Mouse (Mus musculus) Patski (cell line): ENCODE data around the gene Matn4. TPM values are rescaled to one million over a fixed set of nuclear protein-coding genes. Genes with fewer than 3 reads are reported as not detected.

Experiments used
- ATAC-seq: fragments of 100-300 bp; one replicate; pipeline ENCODE4 v1.8.0; 2021
- CTCF ChIA-PET: fragments of 350-600 bp; sonication (Branson Sonifier 250); formaldehyde crosslinking; loops from one replicate; lab custom pipeline; 2022; ENCODE audit warnings: inconsistent platforms; lab: Charles Lee
- POLR2A ChIA-PET: fragments of 350-600 bp; sonication (Branson Sonifier 250); formaldehyde crosslinking; loops from one replicate; lab custom pipeline; 2022; ENCODE audit warnings: antibody characterized with exemption, inconsistent platforms; lab: Charles Lee
- DNase-seq: peaks from one replicate; pipeline ENCODE4 v3.0.0-alpha.2; 2011; ENCODE audit warnings: low read depth, low spot score
- H3K27me3 ChIP-seq: fragments of 371-371 bp; one replicate; pipeline ENCODE4 v1.5.1; 2021
- CTCF ChIP-seq: fragments of 100-300 bp; IDR thresholded peaks from one replicate; pipeline ENCODE4 v1.5.1; 2021
- in situ Hi-C: fragments of 300-500 bp; cut with MboI; formaldehyde crosslinking; loops from 3 replicates; pipeline ENCODE4 v1.11.1; 2018; ENCODE audit warnings: low pct_unique_long_range_greater_than_20kb, mixed read lengths
- polyA plus RNA-seq: library from polyadenylated mRNA; unstranded; gene quantifications from one replicate; pipeline ENCODE4 v1.2.3, GENCODE M21; 2021

Matn4 gene
- polyA plus RNA-seq, 1 experiment from 2014 or later: 0.10 TPM

DNA sequence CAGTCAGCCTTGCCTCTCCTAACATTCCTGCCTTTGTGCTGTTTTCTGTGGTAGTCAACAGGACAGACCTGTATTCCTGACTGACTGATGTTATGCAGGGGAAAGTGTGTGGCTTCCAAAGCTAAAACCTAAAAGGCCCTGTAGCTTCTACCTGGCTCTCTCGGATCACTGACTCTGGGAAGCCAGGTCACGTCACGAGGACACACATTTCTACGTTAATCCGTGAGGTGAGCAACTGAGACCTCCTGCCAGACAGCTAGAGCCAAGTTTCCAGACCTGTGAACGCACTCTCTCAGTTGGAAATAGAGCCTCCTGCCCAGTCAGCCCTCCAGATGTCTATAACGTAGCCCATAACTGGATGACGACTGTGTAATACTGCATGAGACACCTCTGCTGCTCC lies 17.0 kb upstream of the Matn4 start:
- ChIA-PET POLR2A (interaction anchor here (1.2 to 1.4 kb wide), 4 partner anchors 17 to 39 kb away, joined by 3 to 11 read pairs (median 4); partner anchors contain the start of genes Sdc4 and Sys1), CTCF (interaction anchor here (1.0 to 1.9 kb wide), 4 partner anchors 17 to 39 kb away, joined by 3 to 7 read pairs (median 4); partner anchors contain the start of genes Gm20458 and Sys1)
- in situ Hi-C loops: no loop called here
- H3K27me3 ChIP-seq: no peaks in the 10 kb centered on the region
- DNase-seq: no peak
- TF ChIP-seq CTCF: no peak
- ATAC-seq: peak; percentile 48

DNA sequence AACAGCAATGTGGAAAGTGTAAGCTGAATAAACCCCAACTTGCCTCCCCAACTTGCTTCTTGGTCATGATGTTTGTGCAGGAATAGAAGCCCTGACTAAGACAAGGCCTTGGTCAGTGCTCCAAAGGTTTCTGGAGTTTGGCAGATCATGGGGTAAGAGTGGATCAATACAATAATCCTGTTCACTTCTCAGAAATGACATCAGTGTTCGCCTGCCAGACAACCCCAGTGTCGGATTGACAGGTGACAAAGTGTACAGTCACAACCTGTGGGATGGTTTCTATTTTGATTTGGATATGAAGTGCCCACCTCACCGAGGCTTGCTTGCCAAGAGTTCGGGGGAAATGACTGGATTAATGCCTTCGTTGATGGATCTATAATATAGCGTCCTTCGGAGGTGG lies 16.3 kb upstream of the Matn4 start:
- ChIA-PET POLR2A (interaction anchor here (1.1 to 1.3 kb wide), 3 partner anchors 18 to 22 kb away, joined by 3 to 5 read pairs (median 4); partner anchors contain the start of gene Sdc4), CTCF (interaction anchor here (1.2 kb wide), 1 partner anchor 40 kb away, joined by 3 read pairs; the partner anchor contains the start of gene Gm20458)
- no peaks in the 10 kb centered on the region for H3K27me3 ChIP-seq
- TF ChIP-seq CTCF: no peak
- ATAC-seq (no peak), DNase-seq (no peak)
- in situ Hi-C loops: no loop called here

DNA sequence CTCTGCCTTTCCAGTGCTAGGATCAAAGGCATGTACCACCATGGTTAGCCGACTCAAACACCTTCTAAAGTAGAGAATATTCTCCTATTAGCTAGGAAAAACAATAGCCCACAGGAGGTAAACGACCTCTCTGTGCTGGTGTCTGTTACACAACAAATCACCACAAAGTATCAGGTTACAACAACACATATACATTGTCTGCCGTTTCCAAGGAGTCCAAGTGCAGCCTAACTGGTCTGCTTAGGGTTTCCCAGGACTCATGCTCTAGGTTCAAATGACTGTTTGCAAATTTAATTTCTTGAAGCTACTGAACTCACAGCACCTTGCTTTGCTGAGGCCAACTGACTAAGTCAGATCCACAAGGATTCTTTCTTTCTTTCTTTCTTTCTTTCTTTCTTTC lies 14.5 kb upstream of the Matn4 start:
- in situ Hi-C loops: loop anchor here (5.0 kb wide), 2 partner anchors 38 to 98 kb away; partner anchors contain the start of gene Sys1
- no peak for TF ChIP-seq CTCF
- no peaks in the 10 kb centered on the region for H3K27me3 ChIP-seq
- ATAC-seq (peak; percentile 6), DNase-seq (no peak)
- CTCF ChIA-PET: interaction anchor here (1.1 to 2.1 kb wide), 3 partner anchors 37 to 111 kb away, joined by 3 to 6 read pairs (median 5); partner anchors contain the start of genes Gm20458 and Sys1
- POLR2A ChIA-PET: interaction anchor here (0.6 to 1.6 kb wide), 6 partner anchors 19 to 121 kb away, joined by 3 to 7 read pairs (median 3); partner anchors contain the start of genes Pigt and Sys1

DNA sequence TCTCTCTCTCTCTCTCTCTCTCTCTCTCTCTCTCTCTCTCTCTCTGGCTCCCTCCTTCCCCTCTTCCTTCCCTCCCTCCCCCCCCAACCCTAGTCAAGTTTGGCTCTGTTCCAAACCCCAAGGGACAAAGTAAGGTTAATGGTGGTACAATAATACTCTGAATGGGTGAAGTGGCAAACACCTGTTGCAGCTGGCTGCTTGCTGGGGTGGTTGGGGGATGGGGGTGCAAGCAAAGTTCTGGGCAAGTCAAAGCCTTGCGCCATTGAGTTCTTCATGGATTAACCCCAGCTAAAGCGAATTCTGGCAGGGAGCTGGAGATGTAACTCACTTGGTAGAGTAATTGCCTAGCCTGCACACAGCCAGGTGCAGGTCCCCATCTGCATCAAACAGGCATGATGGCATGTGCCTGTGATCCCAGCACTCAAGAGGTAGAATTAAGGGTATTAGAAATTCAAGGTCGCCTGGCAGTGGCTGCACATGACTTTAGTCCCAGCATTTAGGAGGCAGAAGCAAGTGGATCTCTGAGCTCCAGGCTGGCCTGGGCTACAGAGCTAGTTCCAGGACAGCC lies 13.4 kb upstream of the Matn4 start:
- POLR2A ChIA-PET: interaction anchor here (0.6 to 1.6 kb wide), 6 partner anchors 21 to 122 kb away, joined by 3 to 7 read pairs (median 3); partner anchors contain the start of gene Sys1
- TF ChIP-seq CTCF: no peak
- no peaks in the 10 kb centered on the region for H3K27me3 ChIP-seq
- ATAC-seq: no peak
- CTCF ChIA-PET: interaction anchor here (0.8 to 3.9 kb wide), 10 partner anchors 15 to 112 kb away, joined by 3 to 18 read pairs (median 4); partner anchors contain the start of genes Gm20458, Pigt and Sys1
- in situ Hi-C loops: loop anchor here (5.0 kb wide), 2 partner anchors 39 to 99 kb away; partner anchors contain the start of gene Sys1
- DNase-seq: no peak

DNA sequence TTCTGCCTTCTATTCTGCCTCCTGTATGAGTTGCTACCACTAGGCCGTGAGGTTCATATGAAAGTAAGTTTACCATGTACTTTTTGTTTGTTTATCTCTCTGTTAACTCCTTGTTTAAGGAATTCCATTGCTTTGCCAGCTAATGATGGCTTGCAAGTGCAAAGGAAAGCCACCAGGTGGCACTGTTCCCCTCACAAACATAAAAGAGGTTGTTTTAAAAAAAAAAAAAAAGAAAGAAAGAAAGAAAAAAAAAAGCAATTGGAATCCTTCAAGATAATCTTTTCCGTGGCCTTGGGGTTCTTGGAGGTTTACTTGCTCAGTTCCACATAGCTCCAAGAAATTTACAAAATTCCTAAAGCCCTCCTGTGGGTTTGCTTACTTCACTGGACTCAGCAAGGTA lies 12.2 kb upstream of the Matn4 start:
- CTCF ChIA-PET: interaction anchor here (0.8 to 3.9 kb wide), 10 partner anchors 16 to 114 kb away, joined by 3 to 18 read pairs (median 4); partner anchors contain the start of genes Gm20458, Pigt and Sys1
- TF ChIP-seq CTCF: peak; percentile 40
- DNase-seq: no peak
- POLR2A ChIA-PET: interaction anchor here (0.9 to 1.4 kb wide), 2 partner anchors 23 to 38 kb away, joined by 3 to 5 read pairs; partner anchors contain the start of gene Sys1
- in situ Hi-C loops: loop anchor here (5.0 kb wide), 2 partner anchors 40 to 100 kb away; partner anchors contain the start of gene Sys1
- H3K27me3 ChIP-seq: no peaks in the 10 kb centered on the region
- no peak for ATAC-seq

DNA sequence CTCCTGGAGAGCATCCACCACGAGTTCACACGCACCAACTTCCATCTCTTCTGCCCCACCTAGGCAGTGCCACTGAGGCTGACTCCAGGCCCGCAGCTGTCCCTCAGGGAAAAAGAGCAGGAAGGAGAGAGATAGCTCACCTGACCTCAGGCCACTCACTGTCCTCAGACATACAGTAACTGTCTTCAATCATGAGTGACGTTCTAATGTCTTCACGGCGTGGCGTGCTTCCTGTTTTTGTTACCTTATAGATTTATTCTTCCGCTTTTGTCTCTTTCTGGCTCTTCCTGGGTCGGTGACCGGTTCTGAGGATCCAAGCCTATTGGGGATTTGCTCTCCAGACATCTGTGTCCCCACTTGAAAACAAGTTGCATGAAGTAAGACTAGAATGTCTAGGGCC lies 9.6 kb upstream of the Matn4 start:
- CTCF ChIA-PET: interaction anchor here (0.8 kb wide), 1 partner anchor 25 kb away, joined by 3 read pairs; the partner anchor contains the start of gene Slpi
- H3K27me3 ChIP-seq: no peaks in the 10 kb centered on the region
- POLR2A ChIA-PET: no interaction called here
- DNase-seq: no peak
- no peak for TF ChIP-seq CTCF
- in situ Hi-C loops: no loop called here
- ATAC-seq: no peak

DNA sequence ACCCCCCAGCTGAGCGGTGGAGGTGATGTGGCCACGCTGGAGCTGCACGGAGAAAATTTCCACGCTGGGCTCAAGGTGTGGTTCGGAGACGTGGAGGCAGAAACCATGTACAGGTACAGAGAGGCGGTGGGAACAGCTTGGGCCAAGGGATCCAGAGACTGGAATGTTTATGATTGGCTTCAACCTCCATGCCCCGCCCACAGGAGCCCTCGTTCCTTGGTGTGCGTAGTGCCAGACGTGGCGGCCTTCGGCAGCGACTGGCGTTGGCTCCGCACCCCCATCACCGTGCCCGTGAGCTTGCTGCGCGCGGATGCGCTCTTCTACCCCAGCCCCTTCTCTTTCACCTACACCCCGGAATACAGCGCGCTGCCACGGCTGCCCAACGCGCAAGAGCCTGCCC lies 9.2 kb upstream of the Matn4 start:
- no peak for TF ChIP-seq CTCF
- no peaks in the 10 kb centered on the region for H3K27me3 ChIP-seq
- no peak for ATAC-seq
- ChIA-PET POLR2A (no interaction called here), CTCF (interaction anchor here (0.8 to 1.5 kb wide), 3 partner anchors 25 to 312 kb away, joined by 3 to 5 read pairs (median 4); partner anchors contain the start of genes Gm20458 and Slpi)
- in situ Hi-C loops: no loop called here
- DNase-seq: no peak

DNA sequence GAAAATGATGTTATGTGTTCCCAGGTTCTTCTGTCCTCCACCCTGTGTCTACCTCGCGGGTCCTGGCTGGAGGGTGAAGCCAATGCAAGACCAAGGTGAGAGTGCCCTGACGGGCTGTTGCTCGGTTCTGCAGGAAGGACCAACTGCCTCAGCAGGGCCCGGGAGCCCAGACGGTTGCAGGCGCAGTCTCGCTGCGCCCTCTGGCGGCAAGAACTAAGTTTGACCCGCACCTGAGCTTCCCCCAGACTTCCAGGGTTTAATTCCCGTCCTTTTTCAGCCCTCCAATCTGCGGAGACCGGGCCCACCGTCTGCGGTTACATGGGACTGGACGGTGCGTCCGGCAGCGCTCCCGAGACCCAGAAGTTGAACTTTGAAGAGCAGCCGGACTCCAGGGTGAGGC lies 2.7 kb upstream of the Matn4 start:
- TF ChIP-seq CTCF: no peak
- no peaks in the 10 kb centered on the region for H3K27me3 ChIP-seq
- in situ Hi-C loops: no loop called here
- no peak for DNase-seq
- CTCF ChIA-PET: interaction anchor here (0.6 to 3.9 kb wide), 7 partner anchors 13 to 322 kb away, joined by 3 to 15 read pairs (median 4); partner anchors contain the start of genes Gm20458 and Slpi
- no peak for ATAC-seq
- POLR2A ChIA-PET: no interaction called here

DNA sequence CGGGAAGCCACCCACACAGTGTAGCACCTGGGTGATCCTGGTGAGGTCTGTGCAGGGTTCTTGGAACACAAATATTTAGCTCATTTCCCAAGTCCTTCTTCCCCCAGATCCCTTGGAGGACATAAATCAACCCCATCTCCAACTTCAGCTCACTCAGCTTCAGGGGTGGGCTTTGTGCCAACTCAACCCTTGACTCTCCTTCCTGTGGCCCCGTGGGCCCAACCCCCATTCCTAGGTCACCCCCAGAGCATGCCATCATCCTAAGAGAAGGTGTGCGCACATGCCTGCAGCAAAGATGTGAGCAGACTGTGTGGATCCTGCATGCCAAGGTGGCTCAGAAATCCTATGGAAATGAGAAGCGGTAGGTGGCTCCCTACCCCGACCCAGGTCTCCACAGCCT lies 559 bp upstream of the Matn4 start:
- no peak for TF ChIP-seq CTCF
- in situ Hi-C loops: no loop called here

More for the DNA sequence above, 559 bp upstream of the Matn4 start:
- DNase-seq: no peak
- ChIA-PET POLR2A (no interaction called here), CTCF (interaction anchor here (0.7 to 2.2 kb wide), 3 partner anchors 11 to 271 kb away, joined by 3 to 12 read pairs (median 4); no protein-coding TSS in a partner anchor)
- ATAC-seq: no peak
- H3K27me3 ChIP-seq: no peaks in the 10 kb centered on the region
